Mouse (Mus musculus): ENCODE results near the gene Wipi1.

GRCm38 (mm10) chr11:109569007-109569618 lies 42.7 kb downstream of the Wipi1 start:
- no peak for TF ChIP-seq CTCF (conservative IDR thresholded peaks at IDR 0.05; ENCODE audit: low read length)
- no peak for TF ChIP-seq NANOG (IDR thresholded peaks at IDR 0.05; ENCODE audit: borderline replicate concordance, low read length)
- TF ChIP-seq POU5F1 (IDR thresholded peaks at IDR 0.05; ENCODE audit: borderline replicate concordance, low read length), result no peak
